Mouse (Mus musculus) MEL (cell line): ENCODE measurements at regions not wholly inside any gene's neighbourhood (a gene's known extent, or its start where the extent isn't known, plus 50 kb on each side); places are given as distances from the start of the nearest gene placed in this dataset.

Experiments used
- DNase-seq: peaks from one replicate; pipeline ENCODE4 v3.0.0; 2011; ENCODE audit warnings: low read depth, low spot score
- H3K27ac ChIP-seq: 2 replicates; pipeline ENCODE4 v1.5.1; 2012; ENCODE audit warnings: low read depth, mild to moderate bottlenecking, control low read depth, low read length, moderate library complexity; ENCODE audit not compliant: control insufficient read depth
- H3K27me3 ChIP-seq, 2 experiments: fragments of 150-350 bp in 1 of 2; sonication (generic) in 1 of 2; 2 replicates each; pipeline ENCODE4 v1.6.1; 2012; ENCODE audit warnings: low read length in 2 of 2, mild to moderate bottlenecking in 2 of 2, improper control_type of control experiment in 1 of 2, moderate library complexity in 1 of 2; ENCODE audit not compliant: insufficient read depth in 2 of 2, control insufficient read depth in 1 of 2
- H3K36me3 ChIP-seq, 2 experiments: 2 replicates each; pipeline ENCODE4 v1.6.1; 2012 to 2014; ENCODE audit warnings: low read length in 2 of 2, improper control_type of control experiment in 1 of 2, inconsistent platforms in 1 of 2, mild to moderate bottlenecking in 1 of 2; ENCODE audit not compliant: insufficient read depth in 2 of 2, control insufficient read depth in 1 of 2
- H3K4me1 ChIP-seq, 2 experiments: fragments of 150-350 bp in 1 of 2; sonication (generic) in 1 of 2; 2 replicates each; pipeline ENCODE4 v1.6.1; 2012; ENCODE audit warnings: low read length in 2 of 2, improper control_type of control experiment in 1 of 2, mild to moderate bottlenecking in 1 of 2; ENCODE audit not compliant: insufficient read depth in 2 of 2, control insufficient read depth in 1 of 2
- H3K4me3 ChIP-seq, 2 experiments: fragments of 150-350 bp in 1 of 2; sonication (generic) in 1 of 2; 2 replicates each; pipeline ENCODE4 v1.5.1; 2012; ENCODE audit warnings: low read depth in 2 of 2, low read length in 2 of 2, mild to moderate bottlenecking in 2 of 2, moderate library complexity in 2 of 2, control low read depth in 1 of 2, improper control_type of control experiment in 1 of 2; ENCODE audit not compliant: control insufficient read depth in 1 of 2, insufficient read depth in 1 of 2
- H3K79me2 ChIP-seq: 2 replicates; pipeline ENCODE4 v1.6.1; 2012; ENCODE audit warnings: mild to moderate bottlenecking, low read length, moderate library complexity; ENCODE audit not compliant: control insufficient read depth, poor library complexity, insufficient read depth
- H3K9ac ChIP-seq: 2 replicates; pipeline ENCODE4 v1.6.1; 2012; ENCODE audit warnings: low read depth, mild to moderate bottlenecking, control low read depth, low read length, moderate library complexity; ENCODE audit not compliant: control insufficient read depth, poor library complexity, severe bottlenecking
- H3K9me3 ChIP-seq: fragments of 150-350 bp; sonication (generic); replicated peaks from 2 replicates; pipeline ENCODE4 v1.6.1; 2012; ENCODE audit warnings: mild to moderate bottlenecking, low read length, improper control_type of control experiment, moderate library complexity; ENCODE audit not compliant: insufficient read depth
- CHD1 ChIP-seq: IDR thresholded peaks from 2 replicates; pipeline ENCODE4 v1.6.1; 2012; ENCODE audit warnings: low read depth, mild to moderate bottlenecking, inconsistent platforms, low read length, improper control_type of control experiment
- ETS1 ChIP-seq: IDR thresholded peaks from 2 replicates; pipeline ENCODE4 v1.6.1; 2012; ENCODE audit warnings: low read depth, mild to moderate bottlenecking, inconsistent platforms, low read length, improper control_type of control experiment, moderate library complexity
- GATA1 ChIP-seq: IDR thresholded peaks from 2 replicates; pipeline ENCODE4 v1.6.1; 2011; ENCODE audit warnings: low read depth, low read length, improper control_type of control experiment
- HCFC1 ChIP-seq: IDR thresholded peaks from 2 replicates; pipeline ENCODE4 v1.6.1; 2012; ENCODE audit warnings: low read depth, mild to moderate bottlenecking, inconsistent platforms, low read length, improper control_type of control experiment, moderate library complexity
- JUND ChIP-seq: IDR thresholded peaks from 2 replicates; pipeline ENCODE4 v1.6.1; 2011; ENCODE audit warnings: low read depth, mild to moderate bottlenecking, improper control_type of control experiment, low read length
- KAT2A ChIP-seq: conservative IDR thresholded peaks from 2 replicates; pipeline ENCODE4 v1.6.1; 2012; ENCODE audit warnings: low read depth, low read length, improper control_type of control experiment, inconsistent platforms
- MAFK ChIP-seq: IDR thresholded peaks from 2 replicates; pipeline ENCODE4 v1.6.1; 2011; ENCODE audit warnings: low read depth, mild to moderate bottlenecking, low read length, improper control_type of control experiment, borderline replicate concordance
- MAX ChIP-seq: IDR thresholded peaks from 2 replicates; pipeline ENCODE4 v1.6.1; 2011; ENCODE audit warnings: low read length, improper control_type of control experiment
- MAZ ChIP-seq: IDR thresholded peaks from 2 replicates; pipeline ENCODE4 v1.6.1; 2012; ENCODE audit warnings: low read depth, mild to moderate bottlenecking, inconsistent platforms, low read length, improper control_type of control experiment
- MXI1 ChIP-seq: IDR thresholded peaks from 2 replicates; pipeline ENCODE4 v1.6.1; 2011; ENCODE audit warnings: mild to moderate bottlenecking, low read depth, low read length, improper control_type of control experiment
- MYB ChIP-seq: IDR thresholded peaks from 2 replicates; pipeline ENCODE4 v1.6.1; 2011; ENCODE audit warnings: mild to moderate bottlenecking, low read depth, low read length, improper control_type of control experiment
- MYC ChIP-seq: IDR thresholded peaks from 2 replicates; pipeline ENCODE4 v1.6.1; 2011; ENCODE audit warnings: low read depth, mild to moderate bottlenecking, low read length, improper control_type of control experiment, moderate library complexity
- RAD21 ChIP-seq: IDR thresholded peaks from 2 replicates; pipeline ENCODE4 v1.6.1; 2011; ENCODE audit warnings: mild to moderate bottlenecking, low read depth, low read length, improper control_type of control experiment
- RCOR1 ChIP-seq: IDR thresholded peaks from 2 replicates; pipeline ENCODE4 v1.6.1; 2012; ENCODE audit warnings: low read depth, mild to moderate bottlenecking, inconsistent platforms, low read length, improper control_type of control experiment
- SMC3 ChIP-seq: IDR thresholded peaks from 2 replicates; pipeline ENCODE4 v1.6.1; 2011; ENCODE audit warnings: low read depth, low read length, improper control_type of control experiment
- TBP ChIP-seq: IDR thresholded peaks from 2 replicates; pipeline ENCODE4 v1.8.0; 2011; ENCODE audit warnings: low read depth, low read length, improper control_type of control experiment
- UBTF ChIP-seq: IDR thresholded peaks from 2 replicates; pipeline ENCODE4 v1.6.1; 2012; ENCODE audit warnings: low read depth, mild to moderate bottlenecking, inconsistent platforms, low read length, improper control_type of control experiment, moderate library complexity, borderline replicate concordance; ENCODE audit not compliant: insufficient read depth
- USF2 ChIP-seq, 2 experiments: IDR thresholded peaks; 2 replicates each; pipeline ENCODE4 v1.6.1; 2011 to 2012; ENCODE audit warnings: improper control_type of control experiment in 2 of 2, low read length in 2 of 2, borderline replicate concordance in 1 of 2, inconsistent platforms in 1 of 2, low read depth in 1 of 2, mild to moderate bottlenecking in 1 of 2; ENCODE audit not compliant: insufficient read depth in 1 of 2
- ZC3H11A ChIP-seq: IDR thresholded peaks from 2 replicates; pipeline ENCODE4 v1.6.1; 2012; ENCODE audit warnings: low read depth, mild to moderate bottlenecking, inconsistent platforms, low read length, improper control_type of control experiment
- ZNF384 ChIP-seq: IDR thresholded peaks from 2 replicates; pipeline ENCODE4 v1.6.1; 2012; ENCODE audit warnings: low read depth, mild to moderate bottlenecking, inconsistent platforms, low read length, improper control_type of control experiment

GRCm38 (mm10) chr3:41151989-41152388, 69.1 kb upstream of the Pgrmc2 start:
- Histone ChIP-seq H3K27ac (no peak overlapping the region), H3K27me3 (no peaks in the 10 kb centered on the region), H3K4me1 (peaks cover 0 to 9% of the 10 kb centered on the region in 2 experiments; a peak in 2 of 4 replicates), H3K9ac (no peak overlapping the region), H3K4me3 (no peak overlapping the region), H3K79me2 (no peaks in the 10 kb centered on the region), H3K36me3 (no peaks in the 10 kb centered on the region; a peak in 1 of 4 replicates), H3K9me3 (no peaks in the 10 kb centered on the region)
- TF ChIP-seq MXI1 = no peak
- no peak for DNase-seq

- no peak for TF ChIP-seq KAT2A
- TF ChIP-seq TBP = no peak
- no peak for TF ChIP-seq MYC
- TF ChIP-seq HCFC1 = no peak
- TF ChIP-seq MAFK = no peak
- TF ChIP-seq RAD21 = no peak
- no peak for TF ChIP-seq CHD1
- TF ChIP-seq USF2 (IDR thresholded peaks at IDR 0.05; ENCODE audit: borderline replicate concordance in 1 of 2, insufficient read depth in 1 of 2, low read depth in 1 of 2, low read length in 2 of 2) = no peak
- TF ChIP-seq MAZ = no peak
- TF ChIP-seq MYB = no peak
- TF ChIP-seq ETS1 = no peak
- no peak for TF ChIP-seq ZC3H11A
- no peak for TF ChIP-seq ZNF384
- no peak for TF ChIP-seq GATA1
- TF ChIP-seq UBTF = no peak
- TF ChIP-seq JUND = no peak
- TF ChIP-seq MAX = no peak
- TF ChIP-seq RCOR1 = no peak
- TF ChIP-seq SMC3 = no peak
- H3K4me3 ChIP-seq = no peak overlapping the region
Observed at GRCm38 (mm10) chr3:41140391-41140790, 57.5 kb upstream of the Pgrmc2 start.

More at GRCm38 (mm10) chr3:41140391-41140790, 57.5 kb upstream of the Pgrmc2 start:
- no peaks in the 10 kb centered on the region for H3K9me3 ChIP-seq
- DNase-seq = no peak
- no peaks in the 10 kb centered on the region; a peak in 1 of 4 replicates for H3K27me3 ChIP-seq
- H3K36me3 ChIP-seq = no peaks in the 10 kb centered on the region
- no peaks in the 10 kb centered on the region for H3K79me2 ChIP-seq
- no peak overlapping the region for H3K9ac ChIP-seq
- H3K4me1 ChIP-seq = no peaks in the 10 kb centered on the region
- H3K27ac ChIP-seq = no peak overlapping the region
